Mouse (Mus musculus) liver, embryonic 12.5 days (tissue): Measurements from ENCODE around the gene Fbxl22. TPM values are rescaled to one million over a fixed set of nuclear protein-coding genes. Genes with fewer than 3 reads are reported as not detected.

ENCODE experiments used
- polyA plus RNA-seq: library from polyadenylated mRNA; unstranded; fragments of >200 nt; fragmentation: Nextera tagmentation; extraction: Ambion mirVana; gene quantifications from 2 replicates; pipeline ENCODE4 v1.2.1, GENCODE M21; 2016

The Fbxl22 gene
- polyA plus RNA-seq, 1 experiment from 2014 or later: 0.64 TPM

Other genes starting within 250 kb of the Fbxl22 start
- gene Herc1, start 164.1 kb downstream of the Fbxl22 start, polyA plus RNA-seq: 35.8 and 37.9 TPM in 2 replicates
- 20.3 and 21.3 TPM in 2 replicates for gene Usp3, start 78.5 kb upstream of the Fbxl22 start, polyA plus RNA-seq
- 0.29 and 0.45 TPM in 2 replicates for gene Car12, start 199.1 kb upstream of the Fbxl22 start, polyA plus RNA-seq